Mouse (Mus musculus): ENCODE measurements at regions not wholly inside any gene's neighbourhood (a gene's known extent, or its start where the extent isn't known, plus 50 kb on each side); places are given as distances from the start of the nearest gene placed in this dataset.
A peak's percentile ranks its signal among the peaks of the same experiment; 100 is the strongest.
"Not testable (repeated sequence)": the region's sequence is repeated elsewhere in the genome, so short reads cannot be mapped to it uniquely, and the experiment has no call there.

DNA sequence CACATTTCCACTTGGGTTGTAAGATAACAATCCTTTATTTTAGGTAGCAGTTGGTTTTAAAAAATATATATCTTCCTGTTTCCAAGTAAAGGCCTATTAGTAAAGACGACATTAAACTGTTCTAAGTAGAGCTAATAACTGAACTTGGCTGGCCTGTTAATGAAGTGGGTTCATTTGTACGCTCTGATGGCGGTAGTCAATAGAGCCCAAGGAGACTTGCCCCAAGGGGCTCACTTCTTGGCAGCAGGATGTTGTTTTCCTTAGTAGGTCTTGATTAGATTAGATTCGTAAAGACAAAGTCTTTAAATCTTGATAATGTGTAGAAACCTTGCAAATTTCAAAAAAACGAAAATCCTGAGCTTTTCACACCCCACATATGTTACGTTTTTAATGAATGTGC, 135.4 kb upstream of the Rapgef5 start:
- no peak for DNase-seq

GRCm38 (mm10) chr12:117382727-117383126, 133.6 kb upstream of the Rapgef5 start:
- DNase-seq, result not testable (repeated sequence)

GRCm38 (mm10) chr12:117385072-117385666, 131.1 kb upstream of the Rapgef5 start:
- DNase-seq, result peak; percentile 81

DNA sequence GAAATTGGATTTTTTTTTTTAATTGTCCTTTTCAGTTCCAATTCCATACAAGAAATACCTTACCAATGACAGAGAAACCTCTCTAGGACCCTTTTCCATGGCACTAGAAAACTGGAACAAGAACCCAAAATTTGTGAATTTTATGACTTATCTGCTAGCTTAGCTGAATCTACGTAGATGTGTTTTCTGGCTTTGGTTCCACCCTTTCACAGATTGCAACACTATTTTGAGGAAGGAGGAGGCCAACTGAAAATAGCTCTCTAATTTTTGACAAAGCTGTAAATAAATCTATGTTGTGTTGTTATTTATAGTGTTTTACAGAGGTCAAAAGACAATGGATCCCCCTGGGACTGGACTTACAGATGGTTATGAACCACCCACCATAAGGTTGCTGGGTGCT, 130.6 kb upstream of the Rapgef5 start:
- DNase-seq, result no peak

- no peak for DNase-seq
Observed at GRCm38 (mm10) chr12:117386957-117387356, 129.3 kb upstream of the Rapgef5 start.

DNA sequence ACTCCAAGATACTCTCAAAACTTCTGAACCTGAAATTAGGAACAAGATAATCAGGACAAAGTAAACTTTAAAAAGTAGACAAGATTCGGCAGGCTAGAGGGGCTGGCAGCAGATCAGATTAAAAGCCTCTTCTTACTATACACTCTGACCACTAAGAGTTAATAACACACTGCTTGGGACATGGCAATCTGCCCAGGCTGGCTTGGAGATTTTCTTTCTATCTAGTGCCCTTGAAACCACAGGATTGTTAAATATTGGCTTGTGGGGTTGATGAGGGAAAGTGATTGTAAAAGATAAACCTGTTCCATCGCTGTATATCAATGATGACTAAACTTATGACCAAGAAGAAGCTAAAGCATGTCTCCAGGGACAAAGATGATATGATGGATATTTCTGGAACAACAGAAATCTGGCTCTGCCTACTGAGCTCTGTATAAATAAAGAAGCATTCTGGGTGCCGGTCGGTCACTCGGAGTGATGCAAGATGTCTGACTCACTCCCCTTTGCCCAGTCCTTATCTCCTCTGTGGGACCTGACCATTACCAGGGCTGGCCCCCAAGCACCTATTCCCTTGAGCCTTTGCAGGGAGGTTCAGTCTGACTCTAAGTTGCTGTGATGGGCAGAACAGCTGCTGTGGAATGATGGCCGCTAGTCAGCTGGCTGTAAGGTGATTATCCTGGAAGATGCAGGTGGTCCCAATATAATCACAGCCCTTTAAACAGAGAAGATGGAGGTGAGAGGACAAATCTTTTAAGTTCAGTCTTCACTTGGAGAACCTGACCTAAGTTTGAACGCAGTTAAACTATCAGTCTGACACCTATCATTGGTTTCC, 126.5 kb upstream of the Rapgef5 start:
- DNase-seq, result no peak

DNA sequence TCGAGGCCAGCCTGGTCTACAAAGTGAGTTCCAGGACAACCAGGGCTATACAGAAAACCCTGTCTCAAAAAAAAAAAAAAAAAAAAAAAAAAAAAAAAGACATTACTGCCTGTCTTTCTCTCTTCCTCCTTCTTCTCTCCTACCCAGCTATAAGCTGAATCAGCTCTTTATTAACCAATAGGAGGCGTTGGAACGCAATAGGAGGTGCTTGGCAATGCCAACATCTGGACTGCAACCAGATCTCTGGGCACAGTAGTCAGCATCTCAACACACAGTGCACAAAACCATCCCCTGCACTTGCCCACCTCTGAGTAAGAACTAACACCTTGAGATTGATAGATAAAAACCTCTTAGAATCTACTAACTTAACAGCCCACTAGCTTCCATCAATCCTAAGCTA, 118.8 kb upstream of the Rapgef5 start:
- no peak for DNase-seq

DNA sequence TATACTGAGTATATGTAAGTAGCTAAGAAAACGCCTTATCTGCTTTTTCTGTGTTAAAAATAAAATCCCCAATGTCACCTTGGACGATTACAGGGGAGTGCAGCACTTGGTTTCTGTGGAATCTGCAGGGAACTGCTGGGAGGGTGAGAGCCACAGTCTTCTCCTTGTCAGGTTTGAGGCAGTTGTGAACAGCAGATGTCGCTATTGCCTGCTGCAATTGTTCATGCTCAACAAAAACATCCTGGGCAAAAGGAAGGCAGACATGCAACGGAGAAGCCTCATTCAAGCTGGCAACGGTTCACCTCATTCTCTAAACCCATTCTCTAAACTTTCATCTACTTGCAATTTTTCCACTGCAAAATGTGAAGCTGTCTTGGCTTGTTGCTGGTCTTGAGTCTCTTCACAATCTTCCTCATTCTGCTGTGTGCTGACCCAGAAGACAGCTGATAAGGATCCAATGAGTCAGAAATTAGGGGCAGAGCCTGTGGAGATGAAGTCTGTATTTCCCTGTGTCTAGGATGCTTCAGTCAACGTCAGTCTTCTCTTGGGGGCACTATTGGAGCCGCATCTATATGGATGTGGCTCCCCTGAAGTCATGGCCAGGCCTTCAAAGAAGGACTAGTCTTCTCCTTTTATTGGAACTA, 112.6 kb upstream of the Rapgef5 start:
- DNase-seq, result peak; percentile 69

- no peak for DNase-seq
Observed at GRCm38 (mm10) chr12:117404157-117404752, 112.0 kb upstream of the Rapgef5 start.

DNA sequence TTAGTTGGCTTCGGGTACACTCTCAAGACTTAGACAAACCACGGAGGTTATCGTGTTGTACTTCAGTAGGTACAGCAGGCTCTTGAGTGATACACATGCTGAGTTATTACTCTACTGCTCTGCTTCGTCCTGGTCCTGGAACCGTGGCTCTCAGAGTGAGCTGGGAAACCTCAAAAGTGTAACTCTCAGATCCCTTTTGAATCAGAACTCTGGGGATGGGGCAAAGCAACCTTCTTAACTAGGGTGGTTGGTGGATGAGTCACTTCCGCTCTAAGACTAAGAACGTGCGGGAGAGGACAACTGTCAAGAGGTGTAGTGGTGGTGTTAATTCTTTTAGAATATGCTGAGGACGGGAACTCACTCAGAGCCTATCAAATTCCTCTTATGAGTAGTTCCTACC, 109.4 kb upstream of the Rapgef5 start:
- no peak for DNase-seq

DNA sequence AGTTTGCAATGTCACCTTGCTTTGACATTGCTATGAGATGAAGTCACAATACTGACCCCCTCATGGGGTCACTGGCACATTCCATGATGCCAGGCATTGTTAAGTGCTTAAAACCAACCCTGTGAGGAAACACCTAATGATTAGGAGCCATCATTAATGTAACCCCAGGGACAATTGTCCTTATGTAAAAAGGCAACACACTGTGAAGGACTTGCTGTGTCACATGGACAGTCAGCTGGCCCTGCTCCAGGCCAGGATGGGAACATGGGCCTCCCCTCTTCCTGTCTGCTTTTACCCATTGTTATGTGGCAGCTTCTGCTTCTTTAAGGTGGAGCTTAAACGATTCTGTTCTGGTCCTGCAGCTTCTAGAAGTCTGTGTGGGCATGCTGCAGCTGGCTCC, 105.7 kb upstream of the Rapgef5 start:
- no peak for DNase-seq

DNA sequence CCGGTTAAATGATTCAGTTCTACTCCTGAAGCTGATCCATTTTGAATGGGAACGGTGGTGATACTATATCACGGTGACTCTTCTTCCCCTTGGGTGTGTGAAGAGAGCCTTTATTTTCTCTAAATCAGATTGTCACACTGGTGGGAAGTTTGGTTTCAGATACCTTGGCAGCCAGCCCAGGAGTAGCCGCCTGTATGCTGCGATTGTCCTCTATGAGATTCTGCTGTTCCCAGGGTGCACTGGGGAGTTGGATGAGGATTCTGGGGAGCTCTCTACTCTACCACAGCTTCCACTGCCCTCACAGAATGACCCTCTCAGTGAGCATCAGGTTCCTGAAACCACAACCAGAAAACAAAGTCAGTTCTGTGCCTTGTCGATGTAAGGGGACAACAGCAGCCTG, 104.0 kb upstream of the Rapgef5 start:
- no peak for DNase-seq

DNA sequence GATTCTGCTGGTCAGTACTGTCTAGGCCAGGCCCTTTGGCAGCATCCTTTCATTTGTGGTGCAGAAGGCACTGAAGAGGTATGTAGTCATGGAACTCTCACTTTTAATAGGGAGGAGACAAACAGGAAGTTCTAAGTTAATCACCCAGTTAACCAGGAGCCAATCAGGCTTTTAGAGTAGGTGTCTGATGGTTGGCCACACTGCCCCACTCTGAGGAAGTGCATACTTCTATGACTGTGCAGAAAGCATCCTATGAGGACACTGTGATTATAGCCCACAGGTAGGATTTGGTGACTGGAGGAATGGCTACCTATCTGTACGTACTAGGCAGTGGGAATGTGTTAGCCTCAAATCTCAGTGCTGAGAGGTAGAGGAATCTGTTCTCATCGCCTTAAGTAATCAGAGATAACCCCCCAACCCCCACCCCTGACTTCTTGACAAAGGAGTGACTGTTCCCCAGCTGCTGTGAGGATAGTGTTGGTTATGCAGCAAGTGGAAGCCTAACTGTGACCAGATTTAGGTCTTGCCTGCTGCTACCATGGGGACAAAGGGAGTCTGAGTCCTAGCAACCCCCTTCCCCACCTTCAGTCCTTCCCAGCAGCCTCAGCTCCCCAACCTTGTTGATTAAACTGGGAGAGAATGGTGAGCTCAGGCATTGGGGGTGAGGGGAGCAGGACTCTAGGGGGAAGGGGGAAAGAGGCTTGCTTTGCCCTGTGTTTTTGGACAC, 103.3 kb upstream of the Rapgef5 start:
- no peak for DNase-seq

DNA sequence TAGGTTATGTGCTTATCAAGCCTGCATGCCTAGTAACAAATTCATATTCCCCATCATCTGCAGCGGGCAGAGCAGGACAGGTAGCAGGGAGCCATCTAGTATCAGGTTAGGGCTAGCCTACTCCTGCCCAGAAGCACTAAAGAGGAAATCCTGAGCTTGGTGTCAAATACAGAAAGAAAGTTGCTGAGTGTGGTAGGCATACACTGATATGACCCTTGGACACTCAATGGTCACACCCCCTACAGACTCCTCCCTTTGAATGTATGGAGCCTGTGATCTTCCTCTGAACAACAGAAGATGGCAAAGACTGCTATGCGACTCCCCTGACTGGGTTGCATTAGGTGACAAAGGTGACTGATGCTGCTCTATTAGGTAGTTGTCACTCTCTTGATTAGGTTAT, 102.3 kb upstream of the Rapgef5 start:
- no peak for DNase-seq

DNA sequence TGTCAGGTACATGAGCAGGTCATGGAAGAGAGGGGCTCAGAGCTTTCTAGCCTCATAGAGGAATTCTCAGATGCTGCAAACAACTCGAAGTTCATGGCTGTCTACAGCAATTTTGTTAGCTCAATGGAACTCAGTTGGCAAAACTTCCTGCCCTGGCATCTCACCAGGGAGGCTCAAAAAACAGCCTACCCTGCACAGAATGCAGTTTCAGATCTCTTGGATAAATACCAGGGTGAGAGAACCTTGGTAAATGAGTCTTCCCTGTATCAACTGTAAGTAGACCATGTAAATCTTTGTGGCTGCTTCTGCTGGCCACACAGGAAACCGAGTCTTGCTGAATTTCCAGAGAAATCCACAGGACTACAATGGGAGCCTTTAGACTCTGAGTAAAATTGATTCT, 101.1 kb upstream of the Rapgef5 start:
- no peak for DNase-seq

- peak; percentile 28 for DNase-seq
Observed at GRCm38 (mm10) chr12:117417991-117418390, 98.3 kb upstream of the Rapgef5 start.

GRCm38 (mm10) chr12:117422315-117422978, 93.8 kb upstream of the Rapgef5 start:
- no peak for DNase-seq

GRCm38 (mm10) chr12:117425363-117426031, 90.8 kb upstream of the Rapgef5 start:
- no peak for DNase-seq

DNA sequence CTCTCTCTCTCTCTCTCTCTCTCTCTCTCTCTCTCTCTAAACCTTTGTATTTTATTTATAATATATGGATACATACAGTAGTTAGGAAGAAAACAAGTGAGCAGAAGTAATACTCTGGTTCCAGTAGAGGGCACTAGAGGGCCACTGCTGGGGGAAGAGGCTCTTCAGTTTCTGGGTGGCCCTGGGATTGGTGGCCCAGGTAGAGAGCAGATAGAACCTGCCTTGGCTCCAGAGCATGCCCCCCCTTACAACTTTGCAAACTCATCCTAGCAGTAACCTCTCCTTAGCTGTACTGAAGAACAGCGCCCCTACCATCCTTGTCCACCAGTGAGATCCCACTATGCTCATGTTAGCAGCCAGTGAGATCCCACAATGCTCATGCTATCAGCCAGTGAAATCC, 88.8 kb upstream of the Rapgef5 start:
- DNase-seq, result peak; percentile 69

- no peak for DNase-seq
Observed at GRCm38 (mm10) chr12:117430886-117431285, 85.4 kb upstream of the Rapgef5 start.

- DNase-seq, result no peak
Observed at GRCm38 (mm10) chr12:117432788-117433187, 83.5 kb upstream of the Rapgef5 start.

DNA sequence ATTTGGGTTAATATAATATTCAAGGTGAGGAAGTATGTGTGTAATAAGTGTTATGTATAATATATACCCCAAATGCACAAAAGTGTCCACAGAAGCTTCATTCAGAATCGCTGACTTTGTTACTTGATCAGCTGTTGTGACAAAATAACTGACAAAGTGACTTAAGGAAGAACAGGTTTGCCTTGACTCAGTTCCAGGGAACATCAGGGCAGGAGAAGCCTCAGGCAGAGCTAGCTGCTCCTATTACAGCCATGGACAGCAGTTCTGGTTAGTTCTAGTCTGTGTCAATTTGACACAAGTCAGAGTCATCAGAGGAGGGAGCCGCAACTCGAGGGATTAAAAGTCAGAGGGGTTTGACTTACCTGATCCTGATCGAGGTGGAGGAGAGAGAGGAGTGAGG, 79.3 kb upstream of the Rapgef5 start:
- DNase-seq, result no peak

All from thymus, postnatal 25 days (tissue).